In the genomic region with DNA sequence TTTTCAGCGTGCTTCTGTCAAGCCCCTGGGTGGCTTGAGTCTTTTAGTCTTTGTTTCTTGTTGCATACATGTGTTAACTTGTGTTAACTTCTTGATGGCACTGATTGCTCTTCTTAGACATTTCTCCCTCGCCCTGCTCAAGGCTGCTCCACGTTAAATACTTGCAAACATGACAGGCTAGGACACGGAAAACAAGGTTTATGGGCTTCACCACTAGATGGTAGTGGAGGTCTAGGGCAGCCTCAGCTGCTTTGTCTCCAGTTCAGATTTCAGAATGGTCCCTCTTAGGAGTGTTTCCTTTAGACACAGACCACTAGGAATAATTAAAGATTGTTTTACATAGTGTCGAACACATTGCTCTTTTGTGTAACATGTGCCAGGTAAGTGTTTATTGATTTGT, we compare ENCODE assay signal across 7 mouse cellular contexts. TPM values are rescaled to one million over a fixed set of nuclear protein-coding genes. Genes with fewer than 3 reads are reported as not detected.
DNase-seq lines count a peak whose midpoint lies in the region; ATAC-seq and TF ChIP-seq lines count a peak whose summit lies in the region.

No protein-coding gene starts in this region.

- H3K27me3 ChIP-seq in kidney, postnatal 0 days (ENCODE audit: insufficient read depth, low read length) = no peaks in the 10 kb centered on the region

- TF ChIP-seq CTCF in kidney, postnatal 0 days (IDR thresholded peaks at IDR 0.05; ENCODE audit: low read depth) = peak; percentile 90

- H3K4me2 ChIP-seq in kidney, postnatal 0 days (ENCODE audit: low read length) = no peak overlapping the region

- no peaks in the 10 kb centered on the region for H3K9me3 ChIP-seq in kidney, postnatal 0 days (replicated peaks; ENCODE audit: low read length)

- H3K4me1 ChIP-seq in kidney, postnatal 0 days (replicated peaks; ENCODE audit: insufficient read depth, low read length) = no peaks in the 10 kb centered on the region

- ATAC-seq in kidney, postnatal 0 days (replicated peaks; ENCODE audit: low FRiP score, low read depth) = no peak

- H3K9ac ChIP-seq in kidney, postnatal 0 days (ENCODE audit: low read depth, low read length) = no peak overlapping the region

- H3K4me3 ChIP-seq in kidney, postnatal 0 days (replicated peaks; ENCODE audit: low read depth, low read length) = no peak overlapping the region

- WGBS in kidney, postnatal 0 days = 22% methylated on average over 5 of the region's 5 CpGs

- no peaks in the 10 kb centered on the region for H3K36me3 ChIP-seq in kidney, postnatal 0 days (ENCODE audit: insufficient read depth, low read length)

- H3K27ac ChIP-seq in kidney, postnatal 0 days = no peak overlapping the region

- DNase-seq in 3T3-L1 (ENCODE audit: low read depth, low spot score) = peak; percentile 85
- peak; percentile 54 for DNase-seq in CD4-positive helper T cell, adult 2 months (ENCODE audit: low read depth, low spot score)
- peak; percentile 77 to 78 for DNase-seq in cerebellum, adult 18-20 months
- peak; percentile 33 to 65 for DNase-seq in frontal cortex, postnatal 36 days (ENCODE audit: low spot score in 2 of 2)
- DNase-seq in kidney, postnatal 0 days (ENCODE audit: low spot score) = peak; percentile 86
- peak; percentile 58 for DNase-seq in lung, postnatal 14 days
- peak; percentile 59 to 68 for DNase-seq in right cerebral cortex, adult 2 months (ENCODE audit: low spot score in 2 of 2)

RNA-seq across cellular contexts. Expression of gene Gpr87, which starts 19.7 kb away (rescaled TPM):
- 0.20 and 0.53 TPM in 2 replicates for polyA plus RNA-seq in kidney, postnatal 0 days (2015; fragmentation: Nextera tagmentation; extraction: Ambion mirVana)

RNA-seq across cellular contexts. Expression of gene P2ry14, which starts 21.8 kb away (rescaled TPM):
- 8.8 and 8.9 TPM in 2 replicates for polyA plus RNA-seq in kidney, postnatal 0 days (2015; fragmentation: Nextera tagmentation; extraction: Ambion mirVana)

RNA-seq across cellular contexts. Expression of gene P2ry13, which starts 35.4 kb away (rescaled TPM):
- polyA plus RNA-seq in kidney, postnatal 0 days (2015; fragmentation: Nextera tagmentation; extraction: Ambion mirVana) = 0.86 and 0.88 TPM in 2 replicates
